Mouse (Mus musculus) layer of hippocampus, postnatal 10 days (tissue): Measurements from ENCODE around the gene Lrfn4. TPM values are rescaled to one million over a fixed set of nuclear protein-coding genes. Genes with fewer than 3 reads are reported as not detected.

Source experiments
- DNase-seq, 2 experiments: peaks; one replicate each; pipeline ENCODE4 v3.0.0; 2021; ENCODE audit warnings: low spot score in 2 of 2
- microRNA-seq, 2 experiments: library from miRNA; unstranded; fragments of <30 nt; microRNA quantifications; one replicate each; pipeline ENCODE4 v1.2.0; 2021
- total RNA-seq, 2 experiments: library from RNA; stranded (reverse); gene quantifications; 2 replicates each; pipeline ENCODE4 v1.2.3; 2021

Lrfn4 gene
- total RNA-seq, 2 experiments from 2014 or later = 67.0 to 67.3 TPM

GRCm38 (mm10) chr19:4570237-4570613 is 45.2 kb downstream of the Lrfn4 start:
- DNase-seq = no peak

GRCm38 (mm10) chr19:4569356-4570236 is 45.9 kb downstream of the Lrfn4 start:
- DNase-seq = peak; percentile 41 to 47

DNA sequence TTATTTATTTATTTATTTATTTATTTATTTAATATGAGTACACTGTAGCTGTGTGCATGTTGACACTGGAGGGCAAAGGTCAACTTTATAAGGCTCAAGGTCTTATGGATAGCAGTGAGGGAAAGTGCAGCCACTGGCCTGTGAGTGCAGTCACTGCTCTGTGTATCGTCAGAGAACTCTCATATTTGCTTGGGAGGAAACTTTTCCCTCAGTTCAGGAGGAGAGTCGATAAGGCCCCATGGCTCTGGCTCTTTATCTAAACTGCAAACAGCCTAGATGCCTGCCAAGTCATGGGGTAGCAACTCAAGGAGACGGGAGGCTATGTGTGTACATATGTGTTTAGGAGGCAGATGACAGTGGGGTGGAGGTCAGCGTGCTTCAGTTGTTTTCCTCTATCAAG is 46.6 kb downstream of the Lrfn4 start:
- no peak for DNase-seq

- no peak for DNase-seq
Measured at GRCm38 (mm10) chr19:4567665-4568064, 47.8 kb downstream of the Lrfn4 start.

GRCm38 (mm10) chr19:4566880-4567279 is 48.6 kb downstream of the Lrfn4 start:
- no peak for DNase-seq

- no peak for DNase-seq
Measured at GRCm38 (mm10) chr19:4565678-4566077, 49.8 kb downstream of the Lrfn4 start.

Small RNAs within 50 kb of the gene (microRNA-seq; reads per million reads assigned to microRNA genes)
- 6.0 to 9.2 reads per million in 2 experiments for gene Mir6986

Other genes with a start within 250 kb of the Lrfn4 start
- gene Kdm2a, start 217.4 kb downstream of the Lrfn4 start, total RNA-seq = 10 to 100 TPM; 70.1 to 71.5 TPM
- gene Rhod, start 176.2 kb downstream of the Lrfn4 start, total RNA-seq = 1 to 10 TPM; 2.2 to 2.3 TPM
- 10 to 100 TPM; 21.4 to 21.5 TPM for gene Syt12, start 138.2 kb downstream of the Lrfn4 start, total RNA-seq
- not detected for gene 2010003K11Rik, start 117.1 kb downstream of the Lrfn4 start, total RNA-seq
- 10 to 100 TPM; 39.4 to 47.9 TPM for gene Pcx, start 105.2 kb downstream of the Lrfn4 start, total RNA-seq
- gene Rce1, start 10.0 kb upstream of the Lrfn4 start, total RNA-seq = 10 to 100 TPM; 19.8 to 20.9 TPM
- 1 to 10 TPM; 2.1 to 2.3 TPM for gene Gm960, start 83.0 kb upstream of the Lrfn4 start, total RNA-seq
- gene Sptbn2, start 95.5 kb upstream of the Lrfn4 start, total RNA-seq = 100 to 1,000 TPM; 545 to 601 TPM
- gene Rbm4b, start 140.8 kb upstream of the Lrfn4 start, total RNA-seq = 10 to 100 TPM; 16.6 to 16.8 TPM
- 10 to 100 TPM; 68.7 to 71.1 TPM for gene Rbm4, start 178.2 kb upstream of the Lrfn4 start, total RNA-seq
- gene Gm21992, start 195.9 kb upstream of the Lrfn4 start, total RNA-seq = 10 to 100 TPM; 20.7 to 22.3 TPM
- 10 to 100 TPM; 41.2 to 49.4 TPM for gene Rbm14, start 196.0 kb upstream of the Lrfn4 start, total RNA-seq
- 10 to 100 TPM; 39.4 to 47.5 TPM for gene Ccs, start 223.7 kb upstream of the Lrfn4 start, total RNA-seq
- gene Ccdc87, start 223.7 kb upstream of the Lrfn4 start, total RNA-seq = 1 to 10 TPM; 1.9 to 2.6 TPM
- gene Ctsf, start 239.5 kb upstream of the Lrfn4 start, total RNA-seq = 100 to 1,000 TPM in 1 of 2 experiments, 10 to 100 TPM in 1; 95.2 to 102 TPM